Mouse (Mus musculus) myocyte (in vitro differentiated cells): ENCODE results near the gene C1galt1c1. TPM values are rescaled to one million over a fixed set of nuclear protein-coding genes. Genes with fewer than 3 reads are reported as not detected.

Experiments used
- H3K27me3 ChIP-seq: one replicate; pipeline ENCODE4 v1.6.1; 2011; ENCODE audit not compliant: control insufficient read depth, insufficient read depth, insufficient read length
- H3K36me3 ChIP-seq: one replicate; pipeline ENCODE4 v1.6.1; 2011; ENCODE audit not compliant: control insufficient read depth, insufficient read depth
- H3K4me2 ChIP-seq: one replicate; pipeline ENCODE4 v1.6.1; 2011; ENCODE audit warnings: low read depth, control low read depth
- H3K4me3 ChIP-seq: one replicate; pipeline ENCODE4 v1.5.1; 2011; ENCODE audit warnings: mild to moderate bottlenecking, control low read depth, moderate library complexity
- H3K79me2 ChIP-seq: one replicate; pipeline ENCODE4 v1.6.1; 2011; ENCODE audit not compliant: control insufficient read depth, insufficient read depth
- H3ac ChIP-seq: one replicate; pipeline ENCODE4 v1.6.1; 2011; ENCODE audit not compliant: control insufficient read depth, insufficient read length
- CEBPB ChIP-seq: IDR thresholded peaks from 2 replicates; pipeline ENCODE4 v1.6.1; 2011; ENCODE audit warnings: mild to moderate bottlenecking, moderate library complexity; ENCODE audit not compliant: poor library complexity, insufficient read depth, severe bottlenecking
- E2F4 ChIP-seq: IDR thresholded peaks from one replicate; pipeline ENCODE4 v1.6.1; 2011; ENCODE audit warnings: mild to moderate bottlenecking, control low read depth, moderate library complexity; ENCODE audit not compliant: insufficient read depth
- MAX ChIP-seq: IDR thresholded peaks from one replicate; pipeline ENCODE4 v1.6.1; 2011; ENCODE audit warnings: low read depth, mild to moderate bottlenecking, control low read depth
- MYOD1 ChIP-seq, 3 experiments: IDR thresholded peaks; one replicate each; pipeline ENCODE4 v1.6.1; 2011; ENCODE audit warnings: control low read depth in 2 of 3, low read depth in 2 of 3, mild to moderate bottlenecking in 2 of 3, moderate library complexity in 1 of 3; ENCODE audit not compliant: insufficient read length in 2 of 3, control insufficient read depth in 1 of 3
- MYOG ChIP-seq, 3 experiments: IDR thresholded peaks; one replicate each; pipeline ENCODE4 v1.6.1; 2011; ENCODE audit warnings: control low read depth in 2 of 3, low read depth in 2 of 3, mild to moderate bottlenecking in 2 of 3; ENCODE audit not compliant: insufficient read length in 2 of 3, control insufficient read depth in 1 of 3, insufficient read depth in 1 of 3
- POLR2A ChIP-seq: IDR thresholded peaks from one replicate; pipeline ENCODE4 v1.6.1; 2011; ENCODE audit warnings: low read depth, mild to moderate bottlenecking, control low read depth, moderate library complexity; ENCODE audit not compliant: insufficient read length
- POLR2AphosphoS2 ChIP-seq: IDR thresholded peaks from one replicate; pipeline ENCODE4 v1.6.1; 2011; ENCODE audit warnings: low read depth, control low read depth; ENCODE audit not compliant: insufficient read length
- REST ChIP-seq: IDR thresholded peaks from one replicate; pipeline ENCODE4 v1.6.1; 2011; ENCODE audit warnings: mild to moderate bottlenecking, control low read depth, moderate library complexity; ENCODE audit not compliant: insufficient read depth, insufficient read length
- SRF ChIP-seq: IDR thresholded peaks from one replicate; pipeline ENCODE4 v1.6.1; 2011; ENCODE audit warnings: low read depth; ENCODE audit not compliant: control insufficient read depth, insufficient read length
- TCF12 ChIP-seq: IDR thresholded peaks from one replicate; pipeline ENCODE4 v1.6.1; 2011; ENCODE audit warnings: mild to moderate bottlenecking, control low read depth; ENCODE audit not compliant: poor library complexity, insufficient read depth, severe bottlenecking
- TCF3 ChIP-seq: IDR thresholded peaks from one replicate; pipeline ENCODE4 v1.6.1; 2011; ENCODE audit warnings: low read depth, control low read depth; ENCODE audit not compliant: insufficient read length
- USF1 ChIP-seq: IDR thresholded peaks from one replicate; pipeline ENCODE4 v1.6.1; 2011; ENCODE audit warnings: low read depth, mild to moderate bottlenecking, control low read depth, moderate library complexity
- polyA plus RNA-seq: library from polyadenylated mRNA; unstranded; fragments of >200 nt; fragmentation: generic; extraction: Trizol; gene quantifications from one replicate; pipeline ENCODE4 v1.2.1, GENCODE M21; 2012; ENCODE audit warnings: missing spikeins

C1galt1c1 gene
- polyA plus RNA-seq, 1 experiment = 21.4 TPM

GRCm38 (mm10) chrX:38591749-38592148 is 43.1 kb downstream of the C1galt1c1 start:
- Histone ChIP-seq H3K4me2 (no peak overlapping the region), H3ac (no peak overlapping the region), H3K79me2 (no peaks in the 10 kb centered on the region), H3K36me3 (no peaks in the 10 kb centered on the region), H3K27me3 (no peaks in the 10 kb centered on the region), H3K4me3 (no peak overlapping the region)
- no peak for TF ChIP-seq MYOG (IDR thresholded peaks at IDR 0.05; ENCODE audit: control insufficient read depth in 1 of 3, insufficient read depth in 1 of 3, insufficient read length in 2 of 3, low read depth in 2 of 3)
- TF ChIP-seq USF1 = no peak
- no peak for TF ChIP-seq MAX
- no peak for TF ChIP-seq CEBPB
- no peak for TF ChIP-seq TCF12
- TF ChIP-seq TCF3 = no peak
- no peak for TF ChIP-seq MYOD1 (IDR thresholded peaks at IDR 0.05; ENCODE audit: control insufficient read depth in 1 of 3, insufficient read length in 2 of 3, low read depth in 2 of 3)
- TF ChIP-seq POLR2A = no peak
- no peak for TF ChIP-seq POLR2AphosphoS2
- TF ChIP-seq SRF = no peak
- TF ChIP-seq REST = no peak
- no peak for TF ChIP-seq E2F4

GRCm38 (mm10) chrX:38589827-38590226 is 45.1 kb downstream of the C1galt1c1 start:
- Histone ChIP-seq H3ac (no peak overlapping the region), H3K79me2 (no peaks in the 10 kb centered on the region), H3K4me3 (no peak overlapping the region), H3K4me2 (no peak overlapping the region), H3K27me3 (no peaks in the 10 kb centered on the region), H3K36me3 (no peaks in the 10 kb centered on the region)
- TF ChIP-seq REST (no peak), MAX (no peak), USF1 (no peak), TCF12 (no peak), MYOD1 (IDR thresholded peaks at IDR 0.05; ENCODE audit: control insufficient read depth in 1 of 3, insufficient read length in 2 of 3, low read depth in 2 of 3) (no peak), CEBPB (no peak), SRF (no peak), MYOG (IDR thresholded peaks at IDR 0.05; ENCODE audit: control insufficient read depth in 1 of 3, insufficient read depth in 1 of 3, insufficient read length in 2 of 3, low read depth in 2 of 3) (no peak), E2F4 (no peak), POLR2A (no peak), TCF3 (no peak), POLR2AphosphoS2 (no peak)

- no peak for TF ChIP-seq MAX
- no peak for TF ChIP-seq POLR2A
- TF ChIP-seq POLR2AphosphoS2 = no peak
- no peak for TF ChIP-seq USF1
- TF ChIP-seq REST = no peak
- TF ChIP-seq TCF12 = no peak
- no peak for TF ChIP-seq E2F4
- TF ChIP-seq MYOG (IDR thresholded peaks at IDR 0.05; ENCODE audit: control insufficient read depth in 1 of 3, insufficient read depth in 1 of 3, insufficient read length in 2 of 3, low read depth in 2 of 3) = no peak
- no peak for TF ChIP-seq TCF3
- TF ChIP-seq CEBPB = no peak
- TF ChIP-seq SRF = no peak
- TF ChIP-seq MYOD1 (IDR thresholded peaks at IDR 0.05; ENCODE audit: control insufficient read depth in 1 of 3, insufficient read length in 2 of 3, low read depth in 2 of 3) = no peak
- H3K36me3 ChIP-seq = no peaks in the 10 kb centered on the region
These were observed 51.6 kb downstream of the C1galt1c1 start for GRCm38 (mm10) chrX:38583261-38583660.

GRCm38 (mm10) chrX:38581140-38581539 is 53.7 kb downstream of the C1galt1c1 start:
- Histone ChIP-seq H3K4me2 (no peak overlapping the region), H3K36me3 (no peaks in the 10 kb centered on the region), H3K79me2 (no peaks in the 10 kb centered on the region), H3K4me3 (no peak overlapping the region), H3K27me3 (no peaks in the 10 kb centered on the region), H3ac (no peak overlapping the region)
- TF ChIP-seq REST (no peak), SRF (no peak), TCF3 (no peak)

More at GRCm38 (mm10) chrX:38583261-38583660, 51.6 kb downstream of the C1galt1c1 start:
- Histone ChIP-seq H3ac (no peak overlapping the region), H3K4me3 (no peak overlapping the region), H3K79me2 (no peaks in the 10 kb centered on the region), H3K4me2 (no peak overlapping the region), H3K27me3 (no peaks in the 10 kb centered on the region)

Other genes with a start within 250 kb of the C1galt1c1 start
- gene Lamp2, start 178.6 kb downstream of the C1galt1c1 start, polyA plus RNA-seq = 74.5 TPM
- gene Cul4b, start 58.9 kb downstream of the C1galt1c1 start, polyA plus RNA-seq = 7.2 TPM
- 27.8 TPM for gene Mcts1, start 34.5 kb downstream of the C1galt1c1 start, polyA plus RNA-seq
- not detected for gene 6030498E09Rik, start 137.6 kb upstream of the C1galt1c1 start, polyA plus RNA-seq